Mouse (Mus musculus) lung, postnatal 0 days (tissue): ENCODE results near the gene Gtf2f1. TPM values are rescaled to one million over a fixed set of nuclear protein-coding genes. Genes with fewer than 3 reads are reported as not detected.

Experiments used
- ATAC-seq: fragments of 200-750 bp; cut with Nextera tagmentation; 2 replicates; pipeline ENCODE4 v1.8.0; 2017; ENCODE audit warnings: moderate library complexity
- DNase-seq: peaks from one replicate; pipeline ENCODE4 v3.0.0-alpha.2; 2016; ENCODE audit warnings: low spot score
- H3K27ac ChIP-seq: fragments of 300-500 bp; sonication (generic); 2 replicates; pipeline ENCODE4 v1.5.1; 2014; ENCODE audit warnings: antibody characterized with exemption, mild to moderate bottlenecking, low read length, mixed read lengths
- H3K27me3 ChIP-seq: fragments of 300-500 bp; sonication (generic); replicated peaks from 2 replicates; pipeline ENCODE4 v1.6.1; 2014; ENCODE audit warnings: low read length, mixed read lengths; ENCODE audit not compliant: insufficient read depth
- H3K36me3 ChIP-seq: fragments of 300-500 bp; sonication (generic); 2 replicates; pipeline ENCODE4 v1.6.1; 2014; ENCODE audit warnings: low read length, mixed read lengths; ENCODE audit not compliant: insufficient read depth
- H3K4me1 ChIP-seq: fragments of 300-500 bp; sonication (generic); 2 replicates; pipeline ENCODE4 v1.6.1; 2014; ENCODE audit warnings: antibody characterized with exemption, low read depth, low read length, mixed read lengths; ENCODE audit not compliant: insufficient read depth
- H3K4me2 ChIP-seq: fragments of 300-500 bp; sonication (generic); replicated peaks from 2 replicates; pipeline ENCODE4 v1.6.1; 2014; ENCODE audit warnings: low read depth, mild to moderate bottlenecking, low read length, moderate library complexity, mixed read lengths
- H3K4me3 ChIP-seq: fragments of 300-500 bp; sonication (generic); 2 replicates; pipeline ENCODE4 v1.5.1; 2014; ENCODE audit warnings: low read depth, low read length
- H3K9ac ChIP-seq: fragments of 300-500 bp; sonication (generic); replicated peaks from 2 replicates; pipeline ENCODE4 v1.6.1; 2014; ENCODE audit warnings: low read depth, mild to moderate bottlenecking
- H3K9me3 ChIP-seq: fragments of 300-500 bp; sonication (generic); 2 replicates; pipeline ENCODE4 v1.6.1; 2016; ENCODE audit warnings: low read length, mixed read lengths
- CTCF ChIP-seq: IDR thresholded peaks from 2 replicates; pipeline ENCODE4 v1.5.1; 2016; ENCODE audit warnings: antibody characterized with exemption, mild to moderate bottlenecking
- EP300 ChIP-seq: IDR thresholded peaks from 2 replicates; pipeline ENCODE4 v1.6.1; 2016; ENCODE audit warnings: antibody characterized with exemption, mild to moderate bottlenecking, control low read depth
- WGBS: fragments of 180-500 bp; shearing (Covaris S2); extraction: QIAGEN DNeasy Blood & Tissue Kit; methylation state at CpG from one replicate; pipeline ENCODE4 v1.1.7; 2014; 5-methylcytosine and 5-hydroxymethylcytosine counted together
- polyA plus RNA-seq: library from polyadenylated mRNA; unstranded; fragments of >200 nt; fragmentation: Nextera tagmentation; extraction: Ambion mirVana; gene quantifications from 2 replicates; pipeline ENCODE4 v1.2.1, GENCODE M21; 2015

The Gtf2f1 gene
- polyA plus RNA-seq, 1 experiment from 2014 or later: 37.0 TPM

DNA sequence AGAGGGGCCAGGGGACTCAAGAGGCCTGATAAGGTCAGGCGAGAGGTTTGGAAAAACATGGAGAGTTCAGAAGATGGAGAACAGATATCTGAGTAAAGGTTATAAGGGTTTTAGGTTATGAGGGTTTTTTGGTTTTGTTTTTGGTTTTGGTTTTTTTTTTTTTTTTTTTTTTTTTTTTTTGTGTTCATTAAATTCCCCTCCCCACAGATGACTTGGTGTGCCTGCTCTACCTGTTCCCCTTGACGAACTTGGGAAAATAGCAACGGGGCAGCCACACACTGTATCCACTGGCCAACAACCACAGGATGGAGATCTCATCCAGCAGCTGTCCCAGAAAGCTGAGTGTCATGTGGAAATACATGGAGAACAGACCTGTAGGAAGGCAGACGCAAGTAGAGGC lies 52.4 kb downstream of the Gtf2f1 start:
- H3K27ac ChIP-seq: no peak overlapping the region
- H3K27me3 ChIP-seq: no peaks in the 10 kb centered on the region
- no peak for ATAC-seq
- H3K4me2 ChIP-seq: no peak overlapping the region
- no peaks in the 10 kb centered on the region for H3K9me3 ChIP-seq
- H3K9ac ChIP-seq: no peak overlapping the region
- H3K4me1 ChIP-seq: no peaks in the 10 kb centered on the region
- no peaks in the 10 kb centered on the region for H3K36me3 ChIP-seq
- H3K4me3 ChIP-seq: no peak overlapping the region
- TF ChIP-seq EP300: no peak
- TF ChIP-seq CTCF: no peak
- WGBS: 73% methylated on average over 4 of the region's 4 CpGs
- DNase-seq: no peak

DNA sequence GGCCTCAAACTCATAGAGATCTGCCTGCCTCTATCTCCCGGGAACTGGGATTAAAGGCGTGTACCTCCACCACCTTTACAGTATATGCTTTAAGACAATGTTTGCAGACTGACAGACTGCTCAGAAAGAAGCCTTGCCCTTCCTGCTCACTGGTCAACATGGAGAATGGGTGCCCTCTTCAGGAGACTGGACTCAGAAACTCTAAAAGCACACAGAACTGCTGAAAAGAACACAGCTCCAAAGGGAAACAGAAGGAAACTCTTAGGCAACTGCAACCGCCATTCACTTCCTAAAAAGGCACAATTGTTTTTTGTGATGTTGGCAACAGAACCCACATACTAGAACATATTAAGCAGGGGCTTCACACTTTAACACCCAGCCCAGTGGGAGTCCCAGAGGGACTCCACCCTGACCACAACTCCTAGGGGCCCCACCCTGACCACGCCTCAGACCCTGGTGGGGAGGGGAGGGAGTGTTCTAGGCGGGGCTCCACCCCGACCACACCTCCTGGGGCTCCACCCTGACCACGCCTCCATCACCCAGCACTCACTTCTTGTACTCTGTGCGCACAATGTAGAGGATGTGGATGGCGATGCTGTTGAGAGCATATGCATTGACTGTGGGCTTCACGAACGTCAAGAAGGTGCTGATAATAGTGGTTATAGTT lies 53.2 kb downstream of the Gtf2f1 start:
- no peaks in the 10 kb centered on the region for H3K27me3 ChIP-seq
- TF ChIP-seq CTCF (peak; percentile 35; the same call in 1 of the 2 replicates), EP300 (no peak)
- H3K4me2 ChIP-seq: no peak overlapping the region
- H3K9me3 ChIP-seq: no peaks in the 10 kb centered on the region
- ATAC-seq (peak; percentile 87), DNase-seq (peak; percentile 66)
- H3K4me3 ChIP-seq: no peak overlapping the region
- 19% methylated on average over 11 of the region's 11 CpGs for WGBS
- H3K36me3 ChIP-seq: no peaks in the 10 kb centered on the region
- H3K4me1 ChIP-seq: no peaks in the 10 kb centered on the region
- no peak overlapping the region for H3K27ac ChIP-seq
- H3K9ac ChIP-seq: no peak overlapping the region

DNA sequence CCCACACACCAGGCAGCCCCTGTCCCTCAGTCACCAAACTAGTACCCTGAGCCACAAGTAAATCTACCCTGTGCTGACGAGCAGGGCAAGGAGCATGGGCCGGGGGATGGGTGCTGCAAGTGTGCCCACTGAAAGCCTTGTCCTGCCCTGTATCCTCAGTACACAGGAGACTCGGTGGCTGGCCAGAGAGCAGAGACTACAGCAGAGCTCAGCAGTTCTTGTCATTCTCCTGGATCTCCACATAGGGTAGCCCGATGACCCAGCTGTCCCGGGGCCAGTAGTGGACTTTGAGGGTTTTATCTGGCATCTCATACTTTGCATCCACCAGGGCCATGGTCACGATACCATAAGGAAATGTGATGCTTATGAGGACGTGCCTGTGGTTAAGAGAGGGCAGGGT lies 56.2 kb downstream of the Gtf2f1 start:
- 80% methylated on average over 7 of the region's 7 CpGs for WGBS
- DNase-seq (no peak), ATAC-seq (no peak)
- Histone ChIP-seq H3K9ac (no peak overlapping the region), H3K27ac (no peak overlapping the region), H3K9me3 (no peaks in the 10 kb centered on the region), H3K27me3 (no peaks in the 10 kb centered on the region), H3K36me3 (no peaks in the 10 kb centered on the region), H3K4me1 (no peaks in the 10 kb centered on the region), H3K4me2 (no peak overlapping the region), H3K4me3 (no peak overlapping the region)
- TF ChIP-seq EP300 (no peak), CTCF (no peak)

Other genes with a start within 250 kb of the Gtf2f1 start
- 26.3 and 29.7 TPM in 2 replicates for gene Dus3l, start 246.5 kb downstream of the Gtf2f1 start, polyA plus RNA-seq
- 0.23 and 0.33 TPM in 2 replicates for gene Prr22, start 241.0 kb downstream of the Gtf2f1 start, polyA plus RNA-seq
- gene Rfx2, start 180.3 kb downstream of the Gtf2f1 start, polyA plus RNA-seq: 5.9 and 6.6 TPM in 2 replicates
- gene Acsbg2, start 136.8 kb downstream of the Gtf2f1 start, polyA plus RNA-seq: not detected in 2 replicates
- gene 1700061G19Rik, start 135.8 kb downstream of the Gtf2f1 start, polyA plus RNA-seq: 0.15 and 0.23 TPM in 2 replicates
- 17.7 TPM in 2 replicates for gene Mllt1, start 75.9 kb downstream of the Gtf2f1 start, polyA plus RNA-seq
- gene Acer1, start 29.2 kb downstream of the Gtf2f1 start, polyA plus RNA-seq: not detected in 2 replicates
- 62.5 and 71.1 TPM in 2 replicates for gene Clpp, start 21.0 kb downstream of the Gtf2f1 start, polyA plus RNA-seq
- gene Alkbh7, start 13.9 kb downstream of the Gtf2f1 start, polyA plus RNA-seq: 31.3 and 35.3 TPM in 2 replicates
- gene Pspn, start 11.3 kb downstream of the Gtf2f1 start, polyA plus RNA-seq: 0.37 TPM in 1 of 2 replicates, not detected in the other
- gene Gm17949, start 181 bp upstream of the Gtf2f1 start, polyA plus RNA-seq: 0.50 and 0.68 TPM in 2 replicates
- 20.4 and 21.0 TPM in 2 replicates for gene Khsrp, start 20.2 kb upstream of the Gtf2f1 start, polyA plus RNA-seq
- gene Slc25a41, start 30.4 kb upstream of the Gtf2f1 start, polyA plus RNA-seq: not detected in 2 replicates
- gene Crb3, start 47.8 kb upstream of the Gtf2f1 start, polyA plus RNA-seq: 119 and 120 TPM in 2 replicates
- gene Slc25a23, start 48.6 kb upstream of the Gtf2f1 start, polyA plus RNA-seq: 5.8 and 5.9 TPM in 2 replicates
- 5.7 and 6.0 TPM in 2 replicates for gene Dennd1c, start 67.2 kb upstream of the Gtf2f1 start, polyA plus RNA-seq
- 7.1 and 7.5 TPM in 2 replicates for gene Tubb4a, start 76.5 kb upstream of the Gtf2f1 start, polyA plus RNA-seq
- gene Tnfsf9, start 94.0 kb upstream of the Gtf2f1 start, polyA plus RNA-seq: 3.0 and 3.4 TPM in 2 replicates
- not detected in 2 replicates for gene Cd70, start 138.5 kb upstream of the Gtf2f1 start, polyA plus RNA-seq
- gene Tnfsf14, start 182.9 kb upstream of the Gtf2f1 start, polyA plus RNA-seq: 0.50 and 0.73 TPM in 2 replicates
- 50.2 and 55.0 TPM in 2 replicates for gene C3, start 216.8 kb upstream of the Gtf2f1 start, polyA plus RNA-seq
- gene Gpr108, start 237.2 kb upstream of the Gtf2f1 start, polyA plus RNA-seq: 48.4 and 48.8 TPM in 2 replicates
- gene Trip10, start 238.2 kb upstream of the Gtf2f1 start, polyA plus RNA-seq: 46.4 and 58.9 TPM in 2 replicates